Mouse (Mus musculus) liver, embryonic 14.5 days (tissue): Measurements from ENCODE around the gene Tas1r1. TPM values are rescaled to one million over a fixed set of nuclear protein-coding genes. Genes with fewer than 3 reads are reported as not detected.

Experiments used
- ATAC-seq: fragments of 200-750 bp; cut with Nextera tagmentation; 2 replicates; pipeline ENCODE4 v1.8.0; 2017; ENCODE audit warnings: moderate number of reproducible peaks, mild to moderate bottlenecking, moderate library complexity; ENCODE audit not compliant: insufficient read depth
- DNase-seq, 3 experiments: peaks; one replicate each; pipeline ENCODE4 v3.0.0-alpha.2; 2012 to 2013; ENCODE audit warnings: low read depth in 3 of 3, low spot score in 3 of 3
- H3K27ac ChIP-seq: fragments of 300-500 bp; sonication (generic); 2 replicates; pipeline ENCODE4 v1.5.1; 2014; ENCODE audit warnings: moderate library complexity, mild to moderate bottlenecking, control low read depth, inconsistent platforms
- H3K27me3 ChIP-seq: fragments of 300-500 bp; sonication (generic); 2 replicates; pipeline ENCODE4 v1.6.1; 2014; ENCODE audit warnings: mild to moderate bottlenecking, low read length, moderate library complexity; ENCODE audit not compliant: control insufficient read depth, insufficient read depth
- H3K36me3 ChIP-seq: fragments of 300-500 bp; sonication (generic); replicated peaks from 2 replicates; pipeline ENCODE4 v1.6.1; 2014; ENCODE audit warnings: low read depth; ENCODE audit not compliant: control insufficient read depth, insufficient read depth
- H3K4me1 ChIP-seq, 2 experiments: fragments of 200-500 bp in 1 of 2; fragments of 300-500 bp in 1 of 2; sonication (generic) in 1 of 2; replicated peaks; 2 replicates each; pipeline ENCODE4 v1.6.1; 2012 to 2014; ENCODE audit warnings: antibody characterized with exemption in 1 of 2, inconsistent platforms in 1 of 2, low read length in 1 of 2; ENCODE audit not compliant: control insufficient read depth in 2 of 2, insufficient read depth in 2 of 2
- H3K4me2 ChIP-seq: fragments of 300-500 bp; sonication (generic); 2 replicates; pipeline ENCODE4 v1.6.1; 2014; ENCODE audit warnings: low read depth, mild to moderate bottlenecking, control low read depth, moderate library complexity
- H3K4me3 ChIP-seq, 2 experiments: fragments of 200-500 bp in 1 of 2; fragments of 300-500 bp in 1 of 2; sonication (generic) in 1 of 2; 2 replicates each; pipeline ENCODE4 v1.5.1; 2012 to 2014; ENCODE audit warnings: low read depth in 2 of 2, low read length in 2 of 2, mild to moderate bottlenecking in 2 of 2, control low read depth in 1 of 2, inconsistent platforms in 1 of 2, moderate library complexity in 1 of 2; ENCODE audit not compliant: insufficient read depth in 1 of 2
- H3K9ac ChIP-seq: fragments of 300-500 bp; sonication (generic); replicated peaks from 2 replicates; pipeline ENCODE4 v1.6.1; 2014; ENCODE audit warnings: mild to moderate bottlenecking, control low read depth, moderate library complexity
- H3K9me3 ChIP-seq: fragments of 300-500 bp; sonication (generic); 2 replicates; pipeline ENCODE4 v1.6.1; 2016; ENCODE audit warnings: low read length, mixed read lengths; ENCODE audit not compliant: control insufficient read depth
- CTCF ChIP-seq: IDR thresholded peaks from 2 replicates; pipeline ENCODE4 v1.5.1; 2016; ENCODE audit warnings: antibody characterized with exemption, low read depth, control low read depth
- EP300 ChIP-seq: IDR thresholded peaks from 2 replicates; pipeline ENCODE4 v1.6.1; 2016; ENCODE audit warnings: antibody characterized with exemption, low read depth
- WGBS: fragments of 180-500 bp; shearing (Covaris S2); extraction: QIAGEN DNeasy Blood & Tissue Kit; methylation state at CpG from one replicate; pipeline ENCODE4 v1.1.7; 2014; ENCODE audit not compliant: insufficient replicate concordance; 5-methylcytosine and 5-hydroxymethylcytosine counted together
- polyA plus RNA-seq, 2 experiments: library from polyadenylated mRNA; depleted of rRNA in 1 of 2; stranded (reverse) in 1 of 2; unstranded in 1 of 2; fragments of >200 nt; fragmentation: Nextera tagmentation in 1 of 2; extraction: Ambion mirVana in 1 of 2; gene quantifications; 2 replicates each; pipeline versions ENCODE4 v1.2.1 to v1.2.3; 2012 to 2014

Tas1r1 gene
- polyA plus RNA-seq, 2 experiments = 0.03 TPM; not detected in 1

DNA sequence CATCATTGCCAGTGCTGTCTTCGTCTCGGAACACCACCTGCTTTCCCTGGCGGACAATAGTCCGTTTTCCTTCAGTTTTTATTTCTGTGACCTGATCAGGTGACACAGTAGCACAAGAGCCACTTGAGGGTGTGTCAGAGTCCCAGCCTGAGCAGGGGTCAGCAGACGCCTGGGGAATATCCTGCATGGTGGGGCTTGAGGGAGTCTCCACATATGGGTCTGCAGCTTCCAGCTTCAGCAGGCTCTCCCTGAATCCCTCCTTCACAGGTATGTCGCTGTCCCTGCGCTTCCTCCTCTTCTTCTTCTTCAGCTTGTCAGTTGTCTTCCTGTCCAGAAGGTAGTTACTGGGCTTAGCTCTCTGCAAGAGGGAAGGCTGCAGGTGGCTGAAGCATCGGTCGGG lies 46.3 kb downstream of the Tas1r1 start:
- TF ChIP-seq CTCF (no peak), EP300 (no peak)

DNA sequence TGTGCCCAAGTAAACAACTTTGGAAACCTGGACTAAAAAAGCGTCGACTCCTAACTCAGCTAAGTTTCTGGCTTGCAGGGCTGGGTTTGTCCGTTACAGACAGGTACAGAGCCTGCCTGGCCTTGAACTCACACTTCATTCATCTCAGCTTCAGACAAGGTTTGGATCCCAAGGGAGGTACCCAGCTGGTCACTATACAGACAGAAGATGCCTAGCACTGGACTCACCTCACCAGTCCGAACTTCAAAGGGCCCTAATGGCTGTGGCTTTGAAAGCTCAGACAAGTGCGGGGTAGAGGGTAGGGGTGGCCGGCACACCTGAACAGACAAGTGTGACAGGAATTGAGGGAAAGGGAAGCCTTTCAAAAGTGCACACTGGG lies 49.3 kb downstream of the Tas1r1 start:
- WGBS = 44% methylated on average over 6 of the region's 6 CpGs
- H3K4me2 ChIP-seq = peak overlapping the region; percentile 99
- H3K4me1 ChIP-seq = peaks cover 12 to 15% of the 10 kb centered on the region in 2 experiments

More for the DNA sequence above, 46.3 kb downstream of the Tas1r1 start:
- DNase-seq (no peak), ATAC-seq (no peak)
- peaks cover 17 to 23% of the 10 kb centered on the region in 2 experiments for H3K4me1 ChIP-seq
- H3K9ac ChIP-seq = no peak overlapping the region
- 89% methylated on average over 9 of the region's 9 CpGs for WGBS
- H3K4me2 ChIP-seq = no peak overlapping the region
- H3K36me3 ChIP-seq = peaks cover 11% of the 10 kb centered on the region; the same call in 1 of the 2 replicates
- H3K27me3 ChIP-seq = peaks cover 14% of the 10 kb centered on the region
- no peak overlapping the region for H3K4me3 ChIP-seq
- no peaks in the 10 kb centered on the region for H3K9me3 ChIP-seq
- no peak overlapping the region for H3K27ac ChIP-seq

DNA sequence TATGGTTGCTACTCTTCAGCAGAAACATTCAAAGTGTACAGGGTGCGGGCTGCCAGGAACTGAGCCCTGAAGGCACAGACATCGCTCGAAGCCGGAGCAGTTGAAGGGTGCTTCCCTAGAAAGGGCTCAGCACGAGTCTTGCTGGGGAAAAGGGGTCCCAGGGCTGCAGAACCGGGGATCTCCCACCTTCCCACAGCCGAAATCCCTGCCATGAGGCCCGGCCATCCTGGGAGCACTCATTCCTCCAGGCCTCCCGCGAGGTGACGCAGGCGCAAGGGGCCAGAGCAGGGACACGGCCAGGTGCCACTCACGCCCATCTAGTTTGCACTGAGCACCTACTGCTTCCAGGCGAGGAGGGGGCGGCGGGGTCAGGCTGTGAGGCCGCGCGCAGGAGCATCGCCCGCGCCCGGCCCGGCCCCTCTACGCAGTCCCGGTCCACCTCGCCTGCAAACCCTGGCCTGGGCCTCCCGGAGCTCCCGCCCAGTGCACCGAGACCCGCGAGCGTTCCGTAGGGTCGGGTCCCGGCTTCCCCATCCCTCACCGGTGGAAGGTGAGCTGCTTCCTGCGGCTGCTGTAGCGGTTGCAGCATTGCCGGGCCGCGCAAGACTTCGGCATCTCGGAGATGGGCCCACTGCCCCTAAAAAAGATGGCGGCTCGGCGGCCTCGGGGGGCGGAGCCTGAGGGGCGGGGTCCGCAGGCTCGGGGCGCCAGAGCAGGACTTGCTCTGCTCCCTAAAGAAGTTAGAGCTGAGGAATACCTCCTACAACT lies 49.8 kb downstream of the Tas1r1 start, which contains the start of gene Thap3:
Gene Thap3, minus strand, starts transcription at position 656 of the 768 bp plus-strand sequence.
- Histone ChIP-seq H3K4me2 (peak within 1 kb of the TSS; percentile 99), H3K36me3 (peaks cover 11% of the 10 kb centered on the region; the same call in 1 of the 2 replicates), H3K4me1 (peaks cover 12% of the 10 kb centered on the region in 2 experiments), H3K27ac (peak within 1 kb of the TSS; percentile 4), H3K4me3 (peak within 1 kb of the TSS; percentile 72 to 80), H3K27me3 (no peaks in the 10 kb centered on the region; the same call in 1 of the 2 replicates), H3K9me3 (no peaks in the 10 kb centered on the region), H3K9ac (peak within 1 kb of the TSS; percentile 84)
- no peak for TF ChIP-seq CTCF
- no peak for TF ChIP-seq EP300
- WGBS = 2% methylated on average over 54 of the region's 54 CpGs
- ATAC-seq (peak; percentile 76), DNase-seq (peak in 1 of 3 experiments; percentile 38)

More for the DNA sequence above, 49.3 kb downstream of the Tas1r1 start:
- ATAC-seq = 0 out of 2 replicates have a peak, but pooled peaks have one; percentile 6
- peak overlapping the region; percentile 22 to 80 for H3K4me3 ChIP-seq
- DNase-seq = no peak
- H3K36me3 ChIP-seq = peaks cover 11% of the 10 kb centered on the region; the same call in 1 of the 2 replicates
- no peak overlapping the region for H3K27ac ChIP-seq
- H3K9me3 ChIP-seq = no peaks in the 10 kb centered on the region
- peaks cover 5% of the 10 kb centered on the region; the same call in 1 of the 2 replicates for H3K27me3 ChIP-seq
- no peak for TF ChIP-seq EP300
- TF ChIP-seq CTCF = no peak
- H3K9ac ChIP-seq = peak overlapping the region; percentile 84

DNA sequence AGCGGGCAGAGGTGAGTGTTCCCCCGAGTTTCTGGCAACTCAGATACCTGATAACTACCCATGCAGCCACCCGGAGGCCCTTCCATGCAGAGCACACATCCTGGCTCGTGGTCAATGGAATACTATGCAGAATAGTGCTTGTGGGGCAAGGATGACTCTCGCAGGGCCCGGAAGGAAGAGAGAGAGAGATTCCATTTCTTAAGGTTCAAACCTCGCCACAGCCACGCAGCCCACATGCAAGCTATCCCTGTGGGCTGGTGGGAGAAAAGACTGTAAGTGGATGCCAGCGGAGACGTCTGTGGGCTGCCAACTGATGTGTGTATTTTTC lies 50.4 kb downstream of the Tas1r1 start:
- H3K27me3 ChIP-seq = no peaks in the 10 kb centered on the region; the same call in 1 of the 2 replicates
- 27% methylated on average over 10 of the region's 10 CpGs for WGBS
- peaks cover 11% of the 10 kb centered on the region; the same call in 1 of the 2 replicates for H3K36me3 ChIP-seq
- H3K4me2 ChIP-seq = peak overlapping the region; percentile 99
- ATAC-seq (no peak), DNase-seq (no peak)
- H3K4me1 ChIP-seq = peaks cover 12% of the 10 kb centered on the region in 2 experiments
- H3K9me3 ChIP-seq = no peaks in the 10 kb centered on the region
- peak overlapping the region; percentile 84 for H3K9ac ChIP-seq
- TF ChIP-seq EP300 (no peak), CTCF (no peak)
- H3K4me3 ChIP-seq = peak overlapping the region; percentile 72 to 80
- H3K27ac ChIP-seq = no peak overlapping the region

DNA sequence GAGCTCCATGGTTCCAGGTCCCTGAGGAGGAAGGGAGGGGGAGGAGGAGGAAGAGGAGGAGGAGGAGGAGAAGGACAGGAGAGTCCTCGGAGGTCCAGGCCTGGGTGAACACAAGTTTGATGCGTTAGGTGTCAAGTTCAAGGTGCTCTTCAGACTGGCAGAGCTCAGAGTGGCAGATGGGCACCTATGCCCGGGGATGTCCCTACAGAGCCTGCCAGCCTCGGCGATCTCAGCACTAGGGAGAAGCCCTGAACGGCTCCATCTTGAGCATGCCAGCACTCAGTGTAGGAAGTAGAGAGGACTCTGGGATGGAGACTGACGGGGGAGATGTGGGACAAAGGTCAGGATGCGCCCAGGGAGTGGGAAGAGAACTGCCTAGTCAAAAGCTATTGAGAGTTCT lies 51.7 kb downstream of the Tas1r1 start:
- peaks cover 7% of the 10 kb centered on the region; the same call in 1 of the 2 replicates for H3K36me3 ChIP-seq
- no peak for ATAC-seq
- WGBS = 75% methylated on average over 8 of the region's 8 CpGs

More for the DNA sequence above, 51.7 kb downstream of the Tas1r1 start:
- Histone ChIP-seq H3K4me1 (peaks cover 12% of the 10 kb centered on the region in 2 experiments), H3K4me2 (no peak overlapping the region), H3K27me3 (no peaks in the 10 kb centered on the region; the same call in 1 of the 2 replicates), H3K4me3 (no peak overlapping the region), H3K9me3 (no peaks in the 10 kb centered on the region), H3K9ac (no peak overlapping the region), H3K27ac (no peak overlapping the region)
- no peak for TF ChIP-seq EP300
- DNase-seq = no peak
